Mouse (Mus musculus): ENCODE measurements around the gene Glis3.

Gene Glis3

DNA sequence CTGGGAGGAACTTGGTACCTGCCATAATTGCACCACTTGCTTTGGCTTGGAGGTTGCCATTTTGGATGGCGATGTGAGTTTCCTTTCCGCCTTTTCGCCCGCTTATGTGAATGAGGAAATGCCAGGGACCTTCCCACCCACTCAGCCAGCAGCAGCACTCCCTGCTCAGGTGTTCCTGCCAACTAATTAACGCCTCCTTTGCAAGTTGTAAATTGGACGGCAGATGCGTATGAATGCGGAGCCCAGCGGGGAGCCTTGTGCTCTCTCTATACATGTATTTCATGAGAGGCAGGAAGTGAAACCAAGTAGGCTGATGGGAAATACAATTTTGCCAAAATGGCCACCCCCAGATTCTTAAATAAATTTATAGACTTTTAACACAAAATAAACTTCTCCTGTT, 444.8 kb downstream of the Glis3 start:
- no peak for DNase-seq

GRCm38 (mm10) chr19:28234676-28235075, 445.2 kb downstream of the Glis3 start:
- no peak for DNase-seq

- DNase-seq, result no peak
Observed at GRCm38 (mm10) chr19:28231511-28231910, 448.4 kb downstream of the Glis3 start.

DNA sequence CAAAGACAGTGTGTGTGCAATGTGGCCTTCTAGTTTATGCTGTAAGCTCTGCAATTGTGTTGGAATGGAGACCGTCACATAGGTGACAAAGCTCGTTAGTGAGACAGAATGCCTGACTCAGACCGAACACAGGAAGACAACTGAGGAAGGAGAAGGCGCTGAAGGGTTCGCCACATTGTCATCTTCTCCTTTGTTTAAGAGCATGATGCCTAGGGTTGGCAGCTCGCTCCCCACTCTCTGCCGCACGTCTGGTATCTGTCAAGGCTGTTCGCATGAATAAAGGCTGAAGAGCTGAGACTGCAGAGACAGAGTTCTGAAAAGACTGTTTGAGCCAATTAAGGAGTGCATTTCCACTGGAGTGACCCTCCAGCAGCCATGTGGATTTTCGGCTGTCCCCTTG, 452.4 kb downstream of the Glis3 start:
- no peak for DNase-seq

DNA sequence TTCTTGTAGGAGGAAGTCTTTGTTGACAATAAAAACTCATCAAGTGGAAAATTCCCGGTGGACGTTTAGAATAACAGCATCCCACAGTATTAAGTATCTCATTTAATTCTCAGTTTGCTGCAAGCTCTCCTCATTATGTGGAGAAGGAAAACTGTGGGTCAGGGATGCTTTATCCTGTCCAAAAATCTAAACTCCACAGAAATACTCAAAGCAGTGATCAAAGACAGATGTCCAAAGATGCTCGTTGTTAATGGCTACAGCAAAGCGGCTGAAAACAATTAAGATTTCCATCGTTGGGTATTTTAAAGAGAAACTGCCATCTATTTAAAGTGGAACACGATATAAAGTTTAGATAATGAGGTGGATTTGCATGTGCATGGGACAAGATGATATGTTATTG, 454.2 kb downstream of the Glis3 start:
- DNase-seq, result no peak

DNA sequence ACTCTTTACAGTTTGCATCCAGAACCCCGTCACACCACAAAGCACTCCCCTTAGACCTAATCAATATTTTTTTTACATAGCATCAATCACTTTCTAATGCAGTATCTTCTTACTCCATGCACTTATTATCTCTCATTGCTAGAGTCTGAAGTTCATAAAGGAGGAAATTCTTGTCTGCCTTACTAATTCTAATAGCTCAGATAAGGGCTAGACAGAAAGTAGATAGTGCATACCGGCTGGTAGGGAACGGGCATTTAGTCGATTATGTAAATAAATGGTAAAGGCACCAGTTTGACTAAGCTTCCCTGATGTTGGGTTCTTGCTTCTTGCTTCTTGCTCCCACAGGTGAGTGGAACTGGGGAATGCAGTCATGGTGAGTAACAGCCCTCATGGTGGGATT, 468.2 kb downstream of the Glis3 start:
- no peak for DNase-seq

Data from kidney, postnatal 36 days (tissue).